Mouse (Mus musculus) bone marrow macrophage, adult 2 months (primary cell): ENCODE results near the gene Med29.

Experiments used
- CTCF ChIP-seq: IDR thresholded peaks from 2 replicates; pipeline ENCODE4 v1.5.1; 2012; ENCODE audit warnings: low read depth, mild to moderate bottlenecking, low read length, moderate library complexity
- POLR2A ChIP-seq: IDR thresholded peaks from 2 replicates; pipeline ENCODE4 v1.6.1; 2012; ENCODE audit warnings: mild to moderate bottlenecking, low read depth, low read length, borderline replicate concordance

- TF ChIP-seq CTCF (no peak), POLR2A (no peak)
These were observed 21.5 kb downstream of the Med29 start for GRCm38 (mm10) chr7:28370977-28371513.
